ENCODE assay signal across 21 mouse cellular contexts in genomic region chr6:145612611-145613010, GRCm38 (mm10). TPM values are rescaled to one million over a fixed set of nuclear protein-coding genes. Genes with fewer than 3 reads are reported as not detected.
"Had no signal": no experiment of that assay in that cellular context is flagged by ENCODE, and none has a peak within 500 bp of the region (broad histone marks: within the 10 kb centered on the region; RNA-seq: fewer than 3 reads in every experiment).

No protein-coding gene starts in this region.

- H3K4me3 ChIP-seq: limb, embryonic 15.5 days; liver, embryonic 12.5 days; midbrain, embryonic 10.5 days had no signal

- H3K27me3 ChIP-seq: limb, embryonic 15.5 days; liver, embryonic 12.5 days had no signal

- DNase-seq: kidney, postnatal 10 days; kidney, postnatal 4 days; lung, embryonic 14.5 days; lung, postnatal 10 days; lung, postnatal 4 days; midbrain, embryonic 14.5 days; thymus, adult 2 months; thymus, postnatal 25 days had no signal

- H3K4me1 ChIP-seq: limb, embryonic 15.5 days; liver, embryonic 12.5 days; midbrain, embryonic 10.5 days had no signal

- H3K27ac ChIP-seq: limb, embryonic 15.5 days; liver, embryonic 12.5 days; midbrain, embryonic 10.5 days had no signal

- ATAC-seq: liver, embryonic 12.5 days had no signal

RNA-seq across cellular contexts. Expression of gene Lmntd1, which starts 1.5 kb away (rescaled TPM):
- total RNA-seq: megakaryocyte, adult 5-6 weeks had no signal
- polyA plus RNA-seq: liver, embryonic 12.5 days; liver, embryonic 16.5 days had no signal

RNA-seq across cellular contexts. Expression of gene Tuba3b, which starts 2.9 kb away (rescaled TPM):
- total RNA-seq: layer of hippocampus, adult 8-10 months; layer of hippocampus, postnatal 14 days; left cerebral cortex, adult 8-10 months; left cerebral cortex, postnatal 25 days; megakaryocyte, adult 5-6 weeks had no signal
- polyA plus RNA-seq: kidney, embryonic 14.5 days; limb, embryonic 11.5 days; limb, embryonic 15.5 days; liver, embryonic 12.5 days; liver, embryonic 16.5 days; lung, embryonic 14.5 days; midbrain, embryonic 10.5 days; midbrain, embryonic 14.5 days; neural tube, embryonic 14.5 days; stomach, embryonic 14.5 days had no signal
